Mouse (Mus musculus): ENCODE measurements around the gene Erp29.

DNA sequence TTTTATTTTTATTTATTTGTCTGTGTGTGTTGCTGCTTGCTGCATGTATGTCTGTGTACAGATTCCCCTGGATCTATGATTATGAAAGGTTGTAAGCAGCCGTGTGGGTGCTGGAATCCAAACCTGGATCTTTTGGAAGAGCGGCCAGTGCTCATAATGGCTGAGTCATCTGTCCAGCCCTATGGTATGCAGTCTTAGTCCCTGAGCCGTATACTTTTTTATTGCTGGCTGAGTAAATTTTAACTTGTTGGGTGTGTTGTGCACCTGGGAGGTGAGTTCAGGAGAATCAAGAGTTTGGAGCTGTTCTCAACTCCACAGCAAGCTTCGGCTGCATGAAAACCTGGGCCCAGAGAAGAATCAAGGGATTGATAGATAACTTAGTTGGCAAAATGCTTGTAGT lies 41.3 kb downstream of the Erp29 start:
- no peak for TF ChIP-seq ZC3H11A (IDR thresholded peaks at IDR 0.05; ENCODE audit: borderline replicate concordance, low read depth, low read length)
- no peak for TF ChIP-seq ZNF384 (IDR thresholded peaks at IDR 0.05; ENCODE audit: low read depth, low read length)
- no peak for TF ChIP-seq MAFK (IDR thresholded peaks at IDR 0.05; ENCODE audit: insufficient read depth, low read depth, low read length)
- TF ChIP-seq HCFC1 (IDR thresholded peaks at IDR 0.05; ENCODE audit: borderline replicate concordance, insufficient read depth, low read length): no peak
- no peak for TF ChIP-seq CHD2 (IDR thresholded peaks at IDR 0.05; ENCODE audit: low read depth, low read length)
